Mouse (Mus musculus): ENCODE results near the gene Gm13290. TPM values are rescaled to one million over a fixed set of nuclear protein-coding genes. Genes with fewer than 3 reads are reported as not detected.
A peak's percentile ranks its signal among the peaks of the same experiment; 100 is the strongest.
"Not testable (repeated sequence)": the region's sequence is repeated elsewhere in the genome, so short reads cannot be mapped to it uniquely, and the experiment has no call there.

Gm13290 gene
- polyA plus RNA-seq, 1 experiment from 2014 or later, result not detected

DNA sequence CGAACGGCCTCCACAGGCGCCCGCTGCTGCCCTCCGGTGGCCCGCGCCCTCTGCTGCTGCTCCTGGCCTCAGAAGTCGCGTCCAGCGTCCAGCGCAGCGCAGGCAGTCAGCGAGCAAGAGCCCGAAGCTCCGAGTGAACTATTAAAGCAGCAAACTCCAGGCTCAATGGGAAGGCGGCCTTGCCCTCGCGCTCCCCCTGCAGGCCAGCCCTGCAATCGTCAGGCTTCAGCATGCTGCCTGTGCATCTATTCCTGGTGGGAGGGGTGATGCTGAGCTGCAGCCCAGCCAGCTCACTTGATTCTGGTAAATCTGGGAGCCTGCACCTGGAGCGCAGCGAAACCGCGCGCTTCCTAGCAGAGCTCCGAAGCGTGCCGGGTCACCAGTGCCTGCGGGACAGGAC is 14.8 kb downstream of the Gm13290 start, which contains the start of gene Gm13277:
Gm13277 (plus strand) TSS at position 231 of the 400 bp plus-strand sequence.
- not testable (repeated sequence) for H3K9ac ChIP-seq; H3K4me2 ChIP-seq; H3K36me3 ChIP-seq; H3K9me3 ChIP-seq (replicated peaks); H3K4me3 ChIP-seq; H3K4me1 ChIP-seq; H3K27me3 ChIP-seq (replicated peaks); H3K27ac ChIP-seq; ATAC-seq
- 0% methylated on average over 4 of the region's 28 CpGs for WGBS (ENCODE audit: insufficient replicate concordance)

DNA sequence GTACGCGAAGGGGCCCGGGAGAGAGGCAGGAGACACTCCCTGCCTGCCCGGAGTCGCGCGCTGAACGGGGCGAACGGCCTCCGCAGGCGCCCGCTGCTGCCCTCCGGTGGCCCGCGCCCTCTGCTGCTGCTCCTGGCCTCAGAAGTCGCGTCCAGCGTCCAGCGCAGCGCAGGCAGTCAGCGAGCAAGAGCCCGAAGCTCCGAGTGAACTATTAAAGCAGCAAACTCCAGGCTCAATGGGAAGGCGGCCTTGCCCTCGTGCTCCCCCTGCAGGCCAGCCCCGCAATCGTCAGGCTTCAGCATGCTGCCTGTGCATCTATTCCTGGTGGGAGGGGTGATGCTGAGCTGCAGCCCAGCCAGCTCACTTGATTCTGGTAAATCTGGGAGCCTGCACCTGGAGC is 17.6 kb downstream of the Gm13290 start, which contains the start of gene Gm13278:
Gm13278 (plus strand) TSS at position 301 of the 400 bp plus-strand sequence.
- H3K27ac ChIP-seq; H3K4me2 ChIP-seq; H3K9ac ChIP-seq; H3K4me1 ChIP-seq; H3K9me3 ChIP-seq (replicated peaks); ATAC-seq; H3K27me3 ChIP-seq (replicated peaks); H3K36me3 ChIP-seq; H3K4me3 ChIP-seq: not testable (repeated sequence)
- WGBS (ENCODE audit: insufficient replicate concordance), result no CpG with 5 or more reads among the region's 28 CpGs

DNA sequence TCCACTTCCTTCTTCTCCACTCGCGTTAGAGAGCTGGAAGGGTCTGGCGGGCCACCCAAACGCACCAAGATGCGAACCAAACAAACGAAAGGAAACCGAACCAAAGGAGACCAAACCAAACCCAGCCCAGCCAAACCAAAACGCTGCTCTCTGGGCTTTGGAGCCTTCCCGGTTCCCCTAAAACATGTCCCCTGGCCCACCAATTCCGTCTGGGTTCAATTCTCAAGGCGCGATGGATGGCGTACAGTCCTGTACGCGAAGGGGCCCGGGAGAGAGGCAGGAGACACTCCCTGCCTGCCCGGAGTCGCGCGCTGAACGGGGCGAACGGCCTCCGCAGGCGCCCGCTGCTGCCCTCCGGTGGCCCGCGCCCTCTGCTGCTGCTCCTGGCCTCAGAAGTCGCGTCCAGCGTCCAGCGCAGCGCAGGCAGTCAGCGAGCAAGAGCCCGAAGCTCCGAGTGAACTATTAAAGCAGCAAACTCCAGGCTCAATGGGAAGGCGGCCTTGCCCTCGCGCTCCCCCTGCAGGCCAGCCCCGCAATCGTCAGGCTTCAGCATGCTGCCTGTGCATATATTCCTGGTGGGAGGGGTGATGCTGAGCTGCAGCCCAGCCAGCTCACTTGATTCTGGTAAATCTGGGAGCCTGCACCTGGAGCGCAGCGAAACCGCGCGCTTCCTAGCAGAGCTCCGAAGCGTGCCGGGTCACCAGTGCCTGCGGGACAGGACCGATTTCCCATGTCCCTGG is 20.5 kb downstream of the Gm13290 start, which contains the start of gene Gm13275:
Gm13275 (plus strand) TSS at position 552 of the 740 bp plus-strand sequence.
- H3K4me1 ChIP-seq; H3K4me2 ChIP-seq; H3K9me3 ChIP-seq (replicated peaks); H3K27ac ChIP-seq; H3K9ac ChIP-seq; H3K36me3 ChIP-seq; H3K27me3 ChIP-seq (replicated peaks); ATAC-seq; H3K4me3 ChIP-seq: not testable (repeated sequence)
- WGBS (ENCODE audit: insufficient replicate concordance), result 0% methylated on average over 21 of the region's 52 CpGs

DNA sequence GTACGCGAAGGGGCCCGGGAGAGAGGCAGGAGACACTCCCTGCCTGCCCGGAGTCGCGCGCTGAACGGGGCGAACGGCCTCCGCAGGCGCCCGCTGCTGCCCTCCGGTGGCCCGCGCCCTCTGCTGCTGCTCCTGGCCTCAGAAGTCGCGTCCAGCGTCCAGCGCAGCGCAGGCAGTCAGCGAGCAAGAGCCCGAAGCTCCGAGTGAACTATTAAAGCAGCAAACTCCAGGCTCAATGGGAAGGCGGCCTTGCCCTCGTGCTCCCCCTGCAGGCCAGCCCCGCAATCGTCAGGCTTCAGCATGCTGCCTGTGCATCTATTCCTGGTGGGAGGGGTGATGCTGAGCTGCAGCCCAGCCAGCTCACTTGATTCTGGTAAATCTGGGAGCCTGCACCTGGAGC is 23.5 kb downstream of the Gm13290 start, which contains the start of gene Gm13279:
Gm13279 (plus strand) TSS at position 301 of the 400 bp plus-strand sequence.
- not testable (repeated sequence) for H3K9ac ChIP-seq; H3K36me3 ChIP-seq; H3K27me3 ChIP-seq (replicated peaks); H3K4me1 ChIP-seq; H3K9me3 ChIP-seq (replicated peaks); ATAC-seq; H3K4me2 ChIP-seq; H3K27ac ChIP-seq; H3K4me3 ChIP-seq
- no CpG with 5 or more reads among the region's 28 CpGs for WGBS (ENCODE audit: insufficient replicate concordance)

DNA sequence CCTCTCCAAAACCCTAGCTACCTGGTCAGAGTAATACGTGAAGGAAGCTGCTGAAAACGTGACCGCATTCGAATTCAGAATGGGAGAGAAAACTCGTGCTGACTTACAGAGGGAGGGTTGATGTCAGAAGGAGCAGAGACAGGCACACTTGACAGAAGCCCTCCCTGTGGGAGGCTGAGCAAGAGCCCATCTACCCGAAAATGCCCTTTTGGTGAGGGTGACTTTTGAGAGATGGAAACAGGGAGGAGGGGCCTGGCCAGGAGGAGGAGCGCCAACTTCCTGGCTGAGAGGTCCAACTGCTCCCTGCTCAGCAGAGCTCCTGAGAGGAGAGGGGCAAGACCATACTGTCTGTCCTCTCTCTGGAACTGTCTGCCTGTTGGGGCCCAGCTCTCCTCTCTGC is 25.7 kb downstream of the Gm13290 start, which contains the start of gene Gm13285:
Gm13285 (plus strand) TSS at position 301 of the 400 bp plus-strand sequence.
- H3K27ac ChIP-seq; H3K4me2 ChIP-seq; H3K9ac ChIP-seq; H3K36me3 ChIP-seq; H3K9me3 ChIP-seq (replicated peaks); ATAC-seq; H3K4me3 ChIP-seq; H3K4me1 ChIP-seq; H3K27me3 ChIP-seq (replicated peaks): not testable (repeated sequence)
- 8% methylated on average over 5 of the region's 7 CpGs for WGBS (ENCODE audit: insufficient replicate concordance)

DNA sequence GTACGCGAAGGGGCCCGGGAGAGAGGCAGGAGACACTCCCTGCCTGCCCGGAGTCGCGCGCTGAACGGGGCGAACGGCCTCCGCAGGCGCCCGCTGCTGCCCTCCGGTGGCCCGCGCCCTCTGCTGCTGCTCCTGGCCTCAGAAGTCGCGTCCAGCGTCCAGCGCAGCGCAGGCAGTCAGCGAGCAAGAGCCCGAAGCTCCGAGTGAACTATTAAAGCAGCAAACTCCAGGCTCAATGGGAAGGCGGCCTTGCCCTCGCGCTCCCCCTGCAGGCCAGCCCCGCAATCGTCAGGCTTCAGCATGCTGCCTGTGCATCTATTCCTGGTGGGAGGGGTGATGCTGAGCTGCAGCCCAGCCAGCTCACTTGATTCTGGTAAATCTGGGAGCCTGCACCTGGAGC is 29.3 kb downstream of the Gm13290 start, which contains the start of gene Gm13287:
Gm13287 (plus strand) TSS at position 301 of the 400 bp plus-strand sequence.
- ATAC-seq; H3K9ac ChIP-seq; H3K36me3 ChIP-seq; H3K9me3 ChIP-seq (replicated peaks); H3K27ac ChIP-seq; H3K4me3 ChIP-seq; H3K4me1 ChIP-seq; H3K27me3 ChIP-seq (replicated peaks): not testable (repeated sequence)
- WGBS (ENCODE audit: insufficient replicate concordance), result no CpG with 5 or more reads among the region's 29 CpGs
- H3K4me2 ChIP-seq, result peak within 1 kb of the TSS; percentile 47

DNA sequence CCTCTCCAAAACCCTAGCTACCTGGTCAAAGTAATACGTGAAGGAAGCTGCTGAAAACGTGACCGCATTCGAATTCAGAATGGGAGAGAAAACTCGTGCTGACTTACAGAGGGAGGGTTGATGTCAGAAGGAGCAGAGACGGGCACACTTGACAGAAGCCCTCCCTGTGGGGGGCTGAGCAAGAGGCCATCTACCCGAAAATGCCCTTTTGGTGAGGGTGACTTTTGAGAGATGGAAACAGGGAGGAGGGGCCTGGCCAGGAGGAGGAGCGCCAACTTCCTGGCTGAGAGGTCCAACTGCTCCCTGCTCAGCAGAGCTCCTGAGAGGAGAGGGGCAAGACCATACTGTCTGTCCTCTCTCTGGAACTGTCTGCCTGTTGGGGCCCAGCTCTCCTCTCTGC is 31.6 kb downstream of the Gm13290 start, which contains the start of gene Gm13288:
Gm13288 (plus strand) TSS at position 301 of the 400 bp plus-strand sequence.
- peaks cover 12% of the 10 kb centered on the region for H3K27me3 ChIP-seq (replicated peaks)
- not testable (repeated sequence) for H3K4me1 ChIP-seq; H3K27ac ChIP-seq; H3K9ac ChIP-seq; H3K9me3 ChIP-seq (replicated peaks); H3K36me3 ChIP-seq; H3K4me3 ChIP-seq; ATAC-seq
- no CpG with 5 or more reads among the region's 8 CpGs for WGBS (ENCODE audit: insufficient replicate concordance)
- peak within 1 kb of the TSS; percentile 50 for H3K4me2 ChIP-seq

DNA sequence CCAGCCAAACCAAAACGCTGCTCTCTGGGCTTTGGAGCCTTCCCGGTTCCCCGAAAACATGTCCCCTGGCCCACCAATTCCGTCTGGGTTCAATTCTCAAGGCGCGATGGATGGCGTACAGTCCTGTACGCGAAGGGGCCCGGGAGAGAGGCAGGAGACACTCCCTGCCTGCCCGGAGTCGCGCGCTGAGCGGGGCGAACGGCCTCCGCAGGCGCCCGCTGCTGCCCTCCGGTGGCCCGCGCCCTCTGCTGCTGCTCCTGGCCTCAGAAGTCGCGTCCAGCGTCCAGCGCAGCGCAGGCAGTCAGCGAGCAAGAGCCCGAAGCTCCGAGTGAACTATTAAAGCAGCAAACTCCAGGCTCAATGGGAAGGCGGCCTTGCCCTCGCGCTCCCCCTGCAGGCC is 32.1 kb downstream of the Gm13290 start:
- peak overlapping the region; percentile 50 for H3K4me2 ChIP-seq

DNA sequence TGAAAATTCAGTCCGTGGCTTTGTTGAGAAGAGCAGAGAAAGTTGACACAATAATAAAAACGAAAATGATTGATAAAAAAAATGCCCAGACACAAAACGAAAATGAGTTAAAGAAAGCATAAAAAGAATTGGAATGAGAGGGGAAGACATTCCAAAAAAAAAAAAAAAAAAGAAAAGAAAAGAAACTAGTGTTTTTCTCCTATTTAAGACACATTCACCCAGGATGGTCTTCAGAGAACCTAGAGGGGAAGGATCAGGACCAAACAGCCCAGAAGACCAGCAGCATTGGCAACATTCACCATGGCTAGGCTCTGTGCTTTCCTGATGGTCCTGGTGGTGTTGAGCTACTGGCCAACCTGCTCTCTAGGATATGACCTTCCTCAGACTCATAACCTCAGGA is 42.3 kb downstream of the Gm13290 start, which contains the start of gene Ifna7:
Ifna7 (plus strand) TSS at position 301 of the 400 bp plus-strand sequence.
- Histone ChIP-seq H3K4me2 (no peak within 1 kb of the TSS), H3K27me3 (replicated peaks) (peaks cover 4% of the 10 kb centered on the region; the same call in 1 of the 2 replicates), H3K4me3 (no peak within 1 kb of the TSS), H3K36me3 (no peaks in the 10 kb centered on the region), H3K9ac (no peak within 1 kb of the TSS), H3K27ac (no peak within 1 kb of the TSS), H3K9me3 (replicated peaks) (no peaks in the 10 kb centered on the region), H3K4me1 (no peaks in the 10 kb centered on the region)
- 37% methylated on average over 3 of the region's 3 CpGs for WGBS (ENCODE audit: insufficient replicate concordance)
- ATAC-seq, result no peak

More for the DNA sequence above, 32.1 kb downstream of the Gm13290 start:
- H3K36me3 ChIP-seq; H3K27ac ChIP-seq; H3K9ac ChIP-seq; ATAC-seq; H3K9me3 ChIP-seq (replicated peaks); H3K4me3 ChIP-seq; H3K4me1 ChIP-seq: not testable (repeated sequence)
- peaks cover 12% of the 10 kb centered on the region for H3K27me3 ChIP-seq (replicated peaks)
- 4% methylated on average over 5 of the region's 34 CpGs for WGBS (ENCODE audit: insufficient replicate concordance)

DNA sequence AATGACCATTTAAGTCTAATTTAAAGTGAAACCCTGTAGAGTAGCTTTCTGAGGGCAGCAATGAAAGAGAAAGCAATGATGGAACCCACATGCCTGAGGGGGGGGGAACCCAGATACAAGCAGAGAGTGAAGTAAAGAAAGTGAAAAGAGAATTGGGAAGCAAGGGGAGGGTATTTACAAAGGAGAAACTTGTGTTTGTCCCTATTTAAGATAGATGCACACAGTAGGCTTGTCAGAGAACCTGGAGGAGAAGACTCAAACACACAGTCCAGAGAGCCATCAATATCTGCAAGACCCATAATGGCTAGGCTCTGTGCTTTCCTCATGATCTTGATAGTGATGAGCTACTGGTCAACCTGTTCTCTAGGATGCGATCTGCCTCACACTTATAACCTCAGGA is 46.0 kb downstream of the Gm13290 start, which contains the start of gene Ifna11:
Ifna11 (plus strand) TSS at position 301 of the 400 bp plus-strand sequence.
- no peak for ATAC-seq
- WGBS (ENCODE audit: insufficient replicate concordance), result 45% methylated on average over 1 of the region's 1 CpGs
- H3K36me3 ChIP-seq, result no peaks in the 10 kb centered on the region

DNA sequence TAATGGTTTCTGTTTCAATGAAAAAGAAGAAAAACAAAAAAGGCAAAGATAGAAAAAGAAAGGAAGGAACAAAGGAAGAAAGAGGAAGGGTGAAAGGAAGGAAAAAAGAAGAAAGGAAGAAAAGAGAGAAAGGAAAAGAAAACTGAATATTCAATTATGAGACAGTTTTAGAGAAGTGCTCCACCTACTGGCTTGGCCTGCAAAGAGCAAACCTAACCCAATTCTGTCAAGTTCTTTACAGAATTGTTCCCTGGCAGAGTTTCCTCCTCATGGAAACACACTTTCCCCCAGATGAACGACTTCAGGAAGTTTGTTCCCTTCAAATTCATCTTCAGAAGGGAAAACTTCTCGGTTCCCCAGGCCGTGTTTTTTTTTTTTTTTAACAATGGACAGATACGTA is 49.4 kb downstream of the Gm13290 start:
- 20% methylated on average over 4 of the region's 4 CpGs for WGBS (ENCODE audit: insufficient replicate concordance)
- no peaks in the 10 kb centered on the region for H3K4me1 ChIP-seq
- H3K9me3 ChIP-seq (replicated peaks), result no peaks in the 10 kb centered on the region
- no peak overlapping the region for H3K4me2 ChIP-seq
- H3K27ac ChIP-seq, result no peak overlapping the region
- no peak for ATAC-seq
- no peak overlapping the region for H3K4me3 ChIP-seq
- H3K27me3 ChIP-seq (replicated peaks), result 0 out of 2 replicates have a peak, but pooled peaks cover 4% of the 10 kb centered on the region
- H3K9ac ChIP-seq, result no peak overlapping the region
- no peaks in the 10 kb centered on the region for H3K36me3 ChIP-seq

More for the DNA sequence above, 46.0 kb downstream of the Gm13290 start, which contains the start of gene Ifna11:
- H3K9me3 ChIP-seq (replicated peaks), result no peaks in the 10 kb centered on the region
- H3K4me1 ChIP-seq, result no peaks in the 10 kb centered on the region
- H3K27me3 ChIP-seq (replicated peaks), result peaks cover 4% of the 10 kb centered on the region; the same call in 1 of the 2 replicates
- H3K4me3 ChIP-seq, result no peak within 1 kb of the TSS
- no peak within 1 kb of the TSS for H3K27ac ChIP-seq
- no peak within 1 kb of the TSS for H3K9ac ChIP-seq
- no peak within 1 kb of the TSS for H3K4me2 ChIP-seq

Data from liver, embryonic 12.5 days (tissue).